Mouse (Mus musculus) thymus, postnatal 25 days (tissue): Measurements from ENCODE around the gene Pkmyt1.

Experiments
- DNase-seq: peaks from one replicate; pipeline ENCODE4 v3.0.0; 2022

Pkmyt1 gene

DNA sequence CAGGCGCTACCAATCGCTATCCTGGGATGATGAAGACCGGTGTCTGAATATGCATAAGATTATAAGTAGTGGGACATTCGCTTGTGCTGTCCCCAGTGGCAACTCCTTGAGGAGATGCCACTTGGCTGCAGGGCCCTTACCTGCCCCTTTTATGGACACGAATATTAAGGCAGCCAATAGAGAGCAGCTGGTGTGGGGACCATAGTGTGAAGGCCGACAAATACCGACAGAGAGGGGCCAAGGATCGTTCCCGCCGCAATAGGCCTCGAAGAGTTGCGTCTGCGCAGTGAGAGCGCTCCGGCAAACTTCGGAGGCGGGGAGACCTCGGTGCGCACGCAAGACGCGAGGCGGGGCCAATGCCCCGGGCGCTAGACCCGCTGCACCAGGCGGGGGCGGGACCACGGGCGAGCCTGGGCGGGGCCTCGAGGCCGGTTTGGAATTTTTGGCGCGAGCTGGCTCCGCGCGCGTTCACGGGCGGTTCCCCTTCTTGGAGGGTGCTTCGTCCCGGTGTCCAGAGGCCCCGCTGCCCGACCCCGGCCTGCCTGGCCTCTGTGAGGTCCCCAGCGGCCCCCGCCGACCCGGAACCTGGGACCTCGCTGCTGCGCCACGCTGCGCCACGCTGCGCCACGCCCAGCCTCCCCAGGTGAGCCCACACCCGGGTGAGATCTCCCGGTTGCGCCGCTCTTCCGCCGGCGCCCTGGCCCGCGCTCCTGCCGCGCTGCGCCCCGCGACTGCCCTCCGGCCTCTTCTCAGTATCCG lies at the start of gene Pkmyt1:
Pkmyt1 (plus strand) TSS at position 338 of the 759 bp plus-strand sequence.
- peak; percentile 96 for DNase-seq

DNA sequence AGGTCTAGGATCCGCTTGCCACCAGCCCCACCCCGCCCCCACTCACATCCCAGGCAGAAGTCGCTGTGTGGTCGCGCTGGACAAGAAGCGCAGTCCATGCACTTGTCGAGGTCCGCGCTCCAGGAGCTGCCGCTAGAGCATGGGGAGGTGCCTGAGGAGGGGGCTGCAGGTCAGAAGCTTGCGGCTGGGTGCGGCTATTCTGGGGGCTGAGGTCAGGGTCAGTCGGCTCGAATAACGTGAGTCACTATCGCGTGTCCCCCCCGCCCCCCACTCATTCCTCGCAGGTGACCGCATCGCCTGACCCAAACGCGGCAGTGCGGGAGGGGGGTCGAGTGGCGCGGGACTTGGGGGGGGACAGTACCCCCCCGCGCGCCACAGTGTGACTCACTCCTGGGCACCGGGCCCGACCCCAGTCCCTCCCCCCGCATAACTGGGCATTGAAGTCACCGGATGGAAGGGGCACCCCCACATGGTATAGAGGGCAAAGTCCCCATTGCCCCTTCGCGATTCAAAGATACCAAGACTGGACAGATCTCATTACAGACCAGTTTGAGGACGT lies 49.6 kb upstream of the Pkmyt1 start:
- DNase-seq = no peak

DNA sequence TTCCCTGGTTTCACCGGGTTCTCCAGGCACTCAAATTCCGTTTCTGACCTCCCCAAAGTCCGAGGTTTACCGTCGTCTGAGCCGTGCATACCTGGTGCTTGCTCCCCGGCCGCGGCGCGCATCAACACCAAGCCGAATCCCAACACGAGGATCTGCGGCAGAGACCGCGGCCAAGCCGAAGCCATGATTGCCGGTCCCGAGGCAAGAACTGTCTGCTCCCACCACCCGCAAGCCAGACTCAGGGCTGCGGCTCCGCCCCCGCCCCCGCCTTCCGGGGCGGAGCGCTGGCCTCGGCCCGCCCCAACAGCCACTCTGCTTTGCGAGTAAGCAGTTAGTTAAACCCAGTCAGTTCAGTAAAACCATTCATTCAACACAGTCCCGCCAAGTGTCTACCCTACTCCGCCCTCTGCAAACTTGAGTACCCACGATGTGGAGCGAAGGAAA lies 48.9 kb upstream of the Pkmyt1 start, which contains the start of gene Tnfrsf12a:
Tnfrsf12a (minus strand) TSS at position 233 of the 444 bp plus-strand sequence.
- peak; percentile 91 for DNase-seq

DNA sequence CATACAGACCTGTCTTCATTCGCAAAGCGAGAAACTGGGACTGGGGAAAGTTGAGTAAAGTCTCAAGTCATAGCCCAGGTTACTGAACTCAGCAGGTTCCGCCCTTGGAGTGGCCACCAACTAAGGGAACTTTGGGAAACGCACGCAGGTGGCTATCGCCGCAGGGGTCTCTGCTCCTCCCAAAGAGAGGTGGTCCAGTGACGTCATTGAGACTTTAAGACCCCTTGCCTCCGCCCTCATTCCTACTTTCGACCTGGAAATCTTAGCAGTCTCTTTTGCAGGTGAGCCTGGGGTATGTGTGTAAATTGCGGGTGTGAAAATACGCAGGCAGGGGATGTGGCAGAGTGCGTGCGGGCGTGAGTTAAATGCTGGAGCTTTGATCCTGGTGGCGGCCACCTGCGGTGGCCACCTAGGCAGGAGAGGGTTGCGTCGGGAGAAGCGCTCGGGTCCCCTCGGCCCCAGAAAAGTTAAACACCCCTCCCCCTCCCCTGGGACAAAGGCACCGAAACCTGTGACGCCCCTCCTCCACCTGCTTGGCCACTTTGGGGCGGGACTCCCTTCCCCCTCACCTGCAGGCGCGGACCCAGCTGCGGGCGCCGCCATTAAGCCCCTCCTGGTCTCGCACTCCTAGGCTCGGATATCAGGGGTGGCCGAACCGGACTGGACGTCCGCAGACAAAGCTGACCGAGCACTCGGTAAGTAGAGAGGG lies 46.9 kb upstream of the Pkmyt1 start, which contains the start of gene Cldn6:
Cldn6 (plus strand) TSS at position 123 of the 709 bp plus-strand sequence.
- no peak for DNase-seq

DNA sequence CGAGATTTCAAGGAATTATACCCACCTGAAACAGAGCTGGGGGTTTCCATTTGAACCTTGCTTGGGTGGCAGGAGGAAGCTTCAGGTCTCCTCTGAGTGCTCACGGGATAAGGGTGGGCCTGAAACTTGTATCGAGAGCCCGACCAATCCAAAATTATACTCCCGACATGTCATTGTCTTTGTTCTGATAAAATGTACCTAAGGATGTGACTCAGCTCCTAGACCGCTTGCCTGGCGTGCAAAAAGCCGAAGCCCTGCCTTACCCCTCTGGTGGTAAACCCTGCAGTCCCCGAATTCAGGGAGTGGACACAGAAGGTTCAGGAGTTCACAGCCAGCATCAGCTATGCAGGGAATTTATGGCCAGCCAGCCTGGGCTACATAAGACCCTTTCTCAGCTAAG lies 45.8 kb upstream of the Pkmyt1 start:
- no peak for DNase-seq

DNA sequence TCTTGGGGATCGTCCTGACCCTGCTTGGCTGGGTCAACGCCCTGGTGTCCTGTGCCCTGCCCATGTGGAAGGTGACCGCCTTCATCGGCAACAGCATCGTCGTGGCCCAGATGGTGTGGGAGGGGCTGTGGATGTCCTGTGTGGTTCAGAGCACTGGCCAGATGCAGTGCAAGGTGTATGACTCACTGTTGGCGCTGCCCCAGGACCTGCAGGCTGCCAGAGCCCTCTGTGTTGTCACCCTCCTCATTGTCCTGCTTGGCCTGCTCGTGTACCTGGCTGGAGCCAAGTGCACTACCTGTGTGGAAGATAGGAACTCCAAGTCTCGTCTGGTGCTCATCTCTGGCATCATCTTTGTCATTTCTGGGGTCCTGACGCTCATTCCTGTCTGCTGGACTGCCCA lies 45.0 kb upstream of the Pkmyt1 start:
- DNase-seq = no peak

DNA sequence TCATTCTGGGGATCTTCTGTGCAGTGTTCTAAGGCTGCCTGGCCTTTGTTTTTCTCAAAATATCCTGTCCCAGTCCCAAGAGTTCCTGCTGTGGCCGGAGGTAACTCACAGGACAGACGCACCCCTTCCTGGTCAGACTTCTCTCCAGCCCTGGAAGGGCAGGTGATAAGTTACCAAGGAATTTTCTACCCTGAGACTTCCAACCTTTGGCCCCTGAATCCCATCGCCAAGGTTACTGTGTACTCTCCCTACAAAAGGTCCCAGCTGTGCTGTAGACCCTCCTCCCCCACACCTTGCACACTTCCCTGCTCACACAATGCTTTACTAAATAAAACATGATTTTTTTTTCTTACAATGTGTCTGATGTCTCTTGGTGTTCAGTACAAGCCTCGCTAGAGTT lies 44.0 kb upstream of the Pkmyt1 start:
- no peak for DNase-seq

DNA sequence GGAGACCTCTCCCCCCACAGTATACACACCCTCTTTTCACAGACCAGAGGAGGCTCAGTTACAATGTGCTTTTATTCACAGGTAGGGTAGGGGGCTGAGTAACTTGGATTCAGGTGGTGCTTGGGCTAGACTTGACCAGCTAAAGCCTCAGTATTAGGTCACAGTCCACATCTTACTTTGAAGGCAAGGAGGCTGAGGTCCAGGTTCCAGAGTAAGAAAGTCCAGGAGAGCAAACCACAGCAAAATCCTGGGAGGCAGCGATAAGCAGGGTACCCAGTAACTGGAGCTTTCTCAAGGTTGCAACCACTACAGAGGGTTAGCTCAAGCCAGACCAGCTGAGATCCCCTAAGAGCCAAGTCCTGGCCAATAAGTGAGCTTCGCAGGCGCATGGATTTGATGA lies 43.6 kb upstream of the Pkmyt1 start:
- DNase-seq = no peak

DNA sequence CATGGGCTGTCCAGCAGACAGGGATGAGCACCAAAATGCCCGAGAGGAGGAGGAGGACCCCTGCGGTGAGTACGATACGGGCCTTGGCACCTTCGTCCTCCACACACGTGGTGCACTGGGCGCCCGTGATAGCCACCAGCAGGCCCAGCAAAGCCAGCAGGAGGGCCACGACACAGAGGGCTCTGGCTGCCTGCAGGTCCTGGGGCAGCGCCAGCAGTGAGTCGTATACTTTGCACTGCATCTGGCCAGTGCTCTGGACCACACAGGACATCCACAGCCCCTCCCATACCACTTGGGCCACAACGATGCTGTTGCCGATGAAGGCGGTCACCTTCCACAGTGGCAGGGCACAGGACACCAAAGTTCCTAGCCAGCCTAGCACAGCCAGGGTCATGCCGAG lies 42.9 kb upstream of the Pkmyt1 start:
- no peak for DNase-seq

DNA sequence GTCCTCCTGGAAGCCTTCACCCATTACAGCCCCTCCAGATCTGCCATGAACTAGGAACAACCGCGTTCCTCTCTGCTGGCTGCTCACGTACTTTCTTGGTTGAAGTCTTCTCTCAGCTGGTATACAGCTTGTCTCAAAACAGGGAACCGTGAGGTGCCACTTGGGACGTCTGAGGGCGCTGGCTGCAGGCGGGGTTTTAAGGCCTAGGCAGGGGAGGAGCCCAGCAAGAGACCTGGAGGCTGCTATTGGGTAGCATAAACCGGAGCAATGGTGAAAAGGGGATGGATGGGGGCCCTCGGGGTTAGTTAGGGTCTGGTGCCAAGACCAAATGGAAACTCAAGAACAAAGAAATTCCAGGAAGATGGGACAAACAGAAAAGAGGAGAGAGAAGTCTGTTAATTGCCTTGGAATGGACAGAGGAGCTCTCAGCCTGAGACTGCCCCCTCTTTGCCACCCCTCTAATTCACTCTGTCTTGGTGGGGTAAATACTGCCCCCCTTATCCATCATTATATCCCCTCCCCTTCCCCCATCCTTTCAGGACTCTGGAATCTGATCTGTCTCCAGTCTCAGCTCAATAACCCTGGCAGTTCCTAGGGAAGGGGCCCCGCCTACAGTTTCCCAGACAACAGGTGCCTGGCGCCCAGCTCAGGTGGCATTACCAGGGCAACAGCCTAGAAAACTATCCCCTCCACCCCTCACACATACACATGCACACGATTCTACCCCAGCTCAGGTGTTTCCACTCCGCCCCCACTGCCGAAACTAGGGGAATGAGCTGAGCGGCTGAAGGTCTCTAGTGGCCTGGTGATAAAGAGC lies 42.1 kb upstream of the Pkmyt1 start, which contains the start of gene Cldn9:
Cldn9 (minus strand) TSS at position 171 of the 817 bp plus-strand sequence.
- DNase-seq = no peak

DNA sequence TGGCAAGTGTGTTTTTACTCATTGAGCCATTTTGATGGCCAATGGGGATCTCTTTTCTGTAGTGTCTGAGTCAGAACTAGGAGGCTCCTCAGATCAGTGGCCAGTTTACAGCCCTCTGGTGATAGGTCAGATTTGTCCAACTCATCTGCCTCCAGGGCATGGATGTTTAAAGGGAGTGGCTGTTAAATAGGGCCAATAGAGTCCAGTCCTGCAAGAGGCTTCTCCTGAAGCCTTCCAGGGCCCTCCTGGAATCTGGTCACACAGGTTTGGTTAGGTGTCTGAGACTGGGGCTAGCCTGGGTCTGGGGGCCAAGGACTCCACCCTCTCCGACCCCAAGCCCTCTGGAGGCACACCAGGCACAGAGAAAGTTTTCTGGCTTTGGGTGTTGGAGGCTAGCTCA lies 31.6 kb upstream of the Pkmyt1 start:
- DNase-seq = no peak

DNA sequence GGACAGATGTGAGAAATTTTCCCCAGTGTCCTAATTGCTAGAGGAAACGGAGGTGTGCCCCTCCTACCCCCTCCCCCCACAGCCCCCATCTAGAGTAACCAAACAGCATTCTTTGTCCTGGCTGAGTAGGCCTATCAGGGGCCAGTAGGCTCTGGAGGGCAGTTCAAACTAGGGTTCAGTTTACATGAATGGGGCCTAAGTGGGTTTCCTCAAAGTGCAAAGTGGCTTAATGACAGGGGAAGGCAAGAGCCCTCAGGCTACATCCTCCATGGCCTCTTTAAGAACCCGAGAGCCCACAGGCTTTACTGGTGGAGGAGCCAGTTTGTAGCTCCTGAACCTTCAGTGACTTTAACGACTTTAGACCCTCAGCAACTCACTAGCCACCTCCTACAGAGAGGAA lies 30.3 kb upstream of the Pkmyt1 start:
- no peak for DNase-seq

DNA sequence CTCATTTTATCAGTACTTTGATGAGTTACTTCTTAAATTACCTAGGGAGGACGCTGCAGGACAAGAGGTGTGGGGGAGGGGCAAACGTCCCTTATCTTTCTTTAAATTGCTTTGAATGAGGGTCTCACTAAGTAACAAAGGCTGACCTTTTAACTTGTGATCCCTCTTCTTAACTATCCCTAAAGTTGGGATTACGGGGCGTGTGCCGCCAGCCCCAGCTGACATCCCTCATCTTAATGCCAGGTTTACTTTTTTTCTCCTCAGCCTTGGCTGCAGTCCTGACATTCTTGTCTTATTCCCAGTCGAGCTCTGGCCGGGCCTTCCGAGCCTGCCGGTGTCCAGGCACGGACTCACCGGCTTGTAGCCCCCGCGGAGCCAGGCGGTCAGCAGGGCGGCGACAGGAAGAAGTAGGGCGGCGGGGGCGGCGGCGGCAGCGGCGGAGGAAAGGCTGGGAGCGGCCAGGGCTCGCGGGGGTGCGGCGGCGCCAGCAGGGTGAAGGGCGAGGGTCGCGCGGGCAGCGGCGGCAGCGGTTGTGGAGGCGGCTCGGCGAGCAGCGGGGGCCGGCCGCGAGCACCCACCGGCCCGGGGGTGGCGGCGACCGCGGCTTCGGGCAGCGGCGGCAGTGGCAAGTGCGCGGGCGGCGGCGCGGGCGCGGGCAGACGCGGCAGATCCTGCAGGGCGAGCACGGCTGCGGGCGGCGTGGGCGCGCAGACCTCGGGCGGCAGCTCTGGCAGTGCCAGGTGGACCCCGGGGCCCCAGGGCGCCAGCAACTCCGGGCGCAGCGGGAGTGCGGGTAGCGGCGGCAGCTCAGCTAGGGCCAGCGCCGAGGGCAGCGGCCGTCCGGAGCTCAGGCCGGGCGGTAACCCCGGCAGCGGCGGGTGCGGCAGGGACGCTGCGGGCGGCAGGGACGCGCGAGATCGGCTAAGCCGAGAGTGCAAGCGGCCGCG lies 26.7 kb upstream of the Pkmyt1 start:
- no peak for DNase-seq

DNA sequence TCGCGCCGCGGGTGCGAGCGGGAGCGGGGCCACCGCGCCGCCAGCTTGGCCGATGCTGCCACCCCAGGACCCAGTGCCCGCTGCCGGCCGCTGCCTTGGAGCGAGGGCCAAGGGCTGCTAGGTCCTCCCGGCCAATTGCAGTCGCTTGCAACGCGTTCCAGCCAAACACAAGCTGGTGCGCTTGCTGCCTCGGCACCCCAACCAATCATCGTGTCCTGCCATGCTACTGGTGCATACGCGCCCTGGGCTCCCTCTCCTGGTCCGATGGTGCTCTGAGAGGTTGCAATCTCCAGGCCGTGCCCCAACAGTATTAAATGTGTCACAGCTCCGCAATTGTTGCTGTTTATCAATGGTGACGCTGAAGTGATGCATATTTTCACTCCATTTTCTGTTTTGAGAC lies 26.1 kb upstream of the Pkmyt1 start:
- peak; percentile 79 for DNase-seq

DNA sequence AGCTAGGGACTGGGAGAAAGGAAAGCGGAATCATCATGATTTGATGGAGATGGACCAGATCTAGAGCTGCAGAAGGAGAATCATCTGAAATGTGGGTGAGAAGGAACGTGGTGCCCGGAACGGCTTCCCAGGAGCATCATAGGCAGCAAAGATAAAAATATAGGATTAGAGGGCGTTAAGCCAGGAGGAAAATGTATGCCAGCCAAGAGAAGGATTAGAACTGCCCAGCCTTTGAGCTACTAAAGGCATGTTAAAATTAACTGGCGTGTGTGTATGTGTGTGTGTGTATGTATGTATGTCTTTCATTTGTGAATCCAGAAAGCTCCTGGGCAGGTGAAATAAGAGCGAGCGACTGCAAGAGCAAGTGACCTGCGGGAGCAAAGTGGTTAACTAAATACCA lies 22.8 kb upstream of the Pkmyt1 start:
- DNase-seq = no peak

DNA sequence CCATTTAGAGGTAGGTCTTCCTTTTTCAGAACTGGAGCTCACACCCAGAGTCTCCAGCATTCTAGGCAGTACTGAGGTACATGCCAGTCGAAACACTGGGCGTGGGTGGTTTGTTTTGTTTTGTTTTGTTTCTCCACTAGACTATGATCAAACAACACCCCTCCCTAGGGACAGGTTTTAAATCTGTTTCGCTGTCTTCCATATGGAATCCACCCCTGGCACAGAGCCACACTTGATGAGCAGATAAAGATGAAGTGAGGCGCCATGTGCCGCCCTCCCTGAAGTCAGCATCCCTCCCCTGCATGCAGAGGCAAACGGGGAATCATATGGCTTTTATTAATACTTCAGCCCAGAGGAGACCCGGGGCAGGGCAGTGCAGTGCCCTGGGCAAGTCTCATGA lies 21.4 kb upstream of the Pkmyt1 start:
- no peak for DNase-seq

DNA sequence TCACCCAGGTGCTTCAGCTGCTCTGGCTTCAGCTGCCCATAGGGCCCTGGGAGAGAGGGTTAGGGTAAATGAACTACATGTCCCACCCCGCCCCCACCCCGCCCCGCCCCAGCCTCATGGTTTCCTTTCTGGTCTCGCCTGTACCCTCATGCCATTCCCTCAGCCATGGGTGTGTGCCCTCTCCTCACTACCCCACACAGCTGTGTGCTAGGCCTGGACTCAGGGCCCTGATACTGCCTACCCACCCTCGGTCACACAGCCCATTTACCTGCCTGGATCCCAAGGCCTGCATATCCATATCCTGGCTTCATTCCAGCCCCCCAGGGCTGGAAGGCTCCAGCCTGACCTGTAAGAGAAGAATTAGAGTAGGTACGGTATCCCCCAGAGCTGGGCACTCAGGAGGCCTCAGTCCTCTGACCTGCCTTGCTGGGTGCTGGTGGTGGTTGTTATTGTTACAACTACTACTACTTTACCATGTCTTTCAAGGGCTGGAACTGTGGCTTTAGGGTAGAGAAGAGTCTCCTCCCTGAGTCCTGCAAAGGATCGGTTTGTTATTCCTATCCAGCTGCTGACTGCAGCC lies 20.5 kb upstream of the Pkmyt1 start:
- no peak for DNase-seq

DNA sequence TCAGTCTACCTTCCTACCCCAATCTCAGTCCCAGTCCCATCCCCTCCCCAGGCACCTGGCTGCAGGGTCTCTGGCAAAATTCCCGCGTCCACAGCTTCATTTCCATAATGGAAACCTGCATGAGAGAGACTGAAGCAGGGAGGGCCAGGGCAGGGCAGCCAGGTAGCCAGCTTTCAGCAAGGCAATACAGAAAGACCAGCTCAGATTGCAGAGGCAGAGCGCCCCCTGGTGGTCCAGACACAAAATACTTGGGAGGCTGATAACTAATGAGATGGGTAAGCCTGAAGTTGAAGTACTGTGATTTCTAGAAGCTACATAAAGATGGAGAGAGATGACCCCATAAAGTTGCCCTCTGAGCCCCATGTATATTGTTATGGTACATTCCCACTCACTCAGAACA lies 19.9 kb upstream of the Pkmyt1 start:
- peak; percentile 70 for DNase-seq

DNA sequence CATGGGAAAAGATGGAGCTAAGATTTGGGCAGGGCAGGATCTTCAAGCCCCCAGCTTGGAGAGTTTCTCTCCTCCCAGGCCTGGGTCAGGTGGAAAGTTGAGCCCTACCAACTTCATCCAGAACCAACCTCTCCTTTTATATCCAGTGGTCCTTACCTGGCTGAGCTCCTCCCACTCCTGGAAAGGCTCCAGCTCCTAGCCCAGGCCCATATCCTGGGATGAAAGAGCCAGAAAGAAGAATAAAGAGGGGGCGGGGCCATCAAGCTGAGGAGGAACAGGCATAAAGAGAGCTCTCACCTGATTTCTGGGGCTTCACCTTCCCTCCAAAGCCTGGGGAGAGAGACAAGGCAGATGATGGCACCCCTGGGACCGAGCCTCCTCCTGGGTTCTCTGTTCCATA lies 9.1 kb upstream of the Pkmyt1 start:
- no peak for DNase-seq

DNA sequence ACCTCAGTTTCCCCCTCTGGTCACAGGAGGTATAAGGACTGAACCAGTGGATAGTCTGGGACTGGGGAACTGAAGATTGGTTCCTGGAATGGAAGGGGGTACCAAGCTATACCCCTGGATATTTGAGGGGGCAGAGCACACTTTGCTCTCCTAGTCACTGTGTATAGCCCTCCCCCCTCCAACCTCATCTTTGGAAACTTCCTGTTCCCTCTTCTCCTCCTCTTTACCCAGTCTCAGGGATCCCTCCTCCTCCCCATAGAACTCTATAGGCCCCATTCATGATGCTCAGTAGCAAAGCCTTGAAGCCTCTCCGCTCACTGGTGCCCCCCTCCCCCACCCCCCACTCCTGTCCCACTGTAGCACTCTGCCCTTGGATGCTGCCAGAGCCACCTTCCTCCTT lies 6.7 kb upstream of the Pkmyt1 start:
- DNase-seq = no peak

DNA sequence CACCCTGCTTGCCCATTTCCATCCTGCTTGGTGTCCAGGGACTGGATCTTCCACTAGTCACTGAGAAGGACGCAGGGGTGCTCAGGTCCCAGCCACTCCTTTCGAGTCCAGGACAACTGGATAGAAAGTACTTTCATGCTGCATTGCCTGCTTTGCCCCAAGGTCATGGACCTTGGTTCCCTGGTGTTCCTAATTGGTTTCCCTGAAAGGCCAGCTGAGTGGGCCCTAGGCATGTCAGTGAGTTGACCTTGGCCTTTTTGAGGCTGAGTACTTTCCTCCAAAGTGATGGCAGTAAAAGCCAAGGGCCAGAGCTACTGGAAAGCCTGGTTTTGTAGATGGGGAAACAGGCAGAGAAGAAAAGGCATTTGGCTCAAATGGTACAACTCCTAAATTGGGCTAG lies 4.2 kb upstream of the Pkmyt1 start:
- no peak for DNase-seq
